Mouse (Mus musculus) gastrocnemius, adult 8-10 months (tissue): Measurements from ENCODE around the gene Lrrtm4. TPM values are rescaled to one million over a fixed set of nuclear protein-coding genes. Genes with fewer than 3 reads are reported as not detected.

Experiments
- DNase-seq, 2 experiments: peaks; one replicate each; pipeline ENCODE4 v3.0.0; 2022; ENCODE audit warnings: low spot score in 2 of 2
- total RNA-seq, 4 experiments: library from RNA; stranded (reverse); gene quantifications; 2 replicates each; pipeline ENCODE4 v1.2.4; 2022

Lrrtm4 gene
- total RNA-seq, 4 experiments from 2014 or later, result not detected

DNA sequence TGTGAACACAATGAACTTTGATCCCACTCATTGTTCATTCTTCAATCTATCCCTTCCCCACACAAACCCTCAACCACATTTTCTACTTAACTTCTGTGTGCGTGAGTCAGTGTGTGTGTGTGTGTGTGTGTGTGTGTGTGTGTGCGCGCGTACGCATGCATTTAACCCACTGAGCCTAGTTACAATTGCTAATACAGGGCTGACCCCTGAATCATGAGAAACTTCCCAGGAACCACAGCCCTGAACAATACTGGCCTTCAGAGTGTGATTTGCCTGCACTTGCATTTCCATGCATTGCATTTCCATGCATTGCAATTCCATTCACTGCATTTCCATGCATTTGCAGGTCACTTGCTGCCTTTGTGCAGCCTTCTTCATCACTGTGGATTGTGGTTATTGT is 701.8 kb downstream of the Lrrtm4 start:
- DNase-seq, result no peak

DNA sequence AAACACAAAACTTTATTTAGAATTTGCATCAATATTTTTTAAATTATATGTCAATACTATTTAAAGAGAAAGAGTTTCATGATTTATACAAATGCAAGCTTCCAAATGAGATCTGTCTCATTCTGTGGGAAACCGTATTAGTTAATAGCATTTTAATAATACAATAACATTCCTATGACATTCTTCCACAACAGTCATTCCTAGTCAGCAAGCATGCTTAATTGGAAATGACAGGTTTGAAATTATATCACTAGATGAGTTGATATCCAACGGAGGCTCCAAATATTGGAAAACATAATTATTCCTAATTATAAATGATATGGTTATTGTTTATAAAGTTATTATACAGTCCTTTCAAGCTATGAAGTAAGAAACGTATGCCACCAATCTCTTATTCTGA is 714.7 kb downstream of the Lrrtm4 start:
- no peak for DNase-seq

DNA sequence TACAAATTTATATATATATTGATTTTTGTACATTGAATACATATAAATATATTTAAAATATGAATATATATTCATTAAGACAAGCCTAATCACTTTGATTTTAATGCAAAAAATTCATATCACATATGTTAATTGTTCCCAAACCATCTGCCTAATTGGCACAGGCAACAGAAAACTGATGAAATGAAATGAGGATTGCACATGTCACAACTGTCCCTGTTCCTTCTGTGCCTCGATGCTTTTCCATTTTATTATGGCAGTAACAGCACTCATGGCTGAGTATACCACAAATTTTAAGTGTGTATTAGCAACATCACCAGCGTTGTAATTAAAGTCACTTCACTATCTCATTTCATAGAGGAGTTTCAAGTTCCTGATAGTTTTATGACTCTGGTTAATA is 732.1 kb downstream of the Lrrtm4 start:
- DNase-seq, result no peak

DNA sequence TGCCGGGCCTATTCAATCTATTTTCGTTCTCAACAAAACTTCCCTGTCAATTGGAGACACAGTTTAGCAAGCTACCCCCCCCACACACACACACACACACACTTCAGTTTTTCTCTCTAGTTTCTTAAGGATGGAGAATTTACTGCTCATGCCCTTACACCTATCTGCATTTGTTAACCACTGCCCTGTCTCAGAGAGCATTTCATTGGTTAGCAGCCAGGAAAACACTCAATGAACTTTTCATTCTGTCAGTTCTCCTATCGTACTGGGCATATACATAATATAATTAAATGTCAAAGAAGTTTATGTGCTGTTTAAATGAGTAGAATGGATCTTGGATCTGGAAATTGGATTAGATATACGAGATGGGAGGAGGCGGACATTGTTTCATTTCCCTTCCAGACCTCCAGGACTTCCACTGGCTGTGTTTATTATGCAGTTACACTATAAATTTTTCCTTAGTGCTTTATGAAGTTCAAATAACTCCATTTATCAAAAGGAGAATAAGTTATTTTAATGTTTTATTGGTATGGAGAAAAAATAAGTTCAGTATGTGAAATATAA is 742.0 kb downstream of the Lrrtm4 start:
- no peak for DNase-seq

DNA sequence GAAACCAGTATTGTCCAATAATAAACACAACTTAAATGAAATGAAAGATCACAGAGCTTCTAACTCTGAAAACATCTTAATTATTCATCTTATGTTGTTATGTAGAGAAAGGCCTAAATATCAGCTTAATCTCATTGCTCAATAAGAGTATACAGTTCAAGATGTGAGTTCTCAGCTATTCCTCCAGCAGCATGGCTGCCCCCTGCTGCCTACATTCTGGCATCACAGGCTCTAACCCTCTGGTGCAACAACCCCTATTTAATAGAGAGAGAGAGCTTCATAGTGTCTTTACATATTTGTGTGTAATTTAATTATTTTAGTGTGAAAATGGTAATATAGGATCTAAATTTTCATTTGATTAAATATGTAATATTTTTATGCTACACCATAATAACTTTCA is 767.6 kb downstream of the Lrrtm4 start:
- no peak for DNase-seq

DNA sequence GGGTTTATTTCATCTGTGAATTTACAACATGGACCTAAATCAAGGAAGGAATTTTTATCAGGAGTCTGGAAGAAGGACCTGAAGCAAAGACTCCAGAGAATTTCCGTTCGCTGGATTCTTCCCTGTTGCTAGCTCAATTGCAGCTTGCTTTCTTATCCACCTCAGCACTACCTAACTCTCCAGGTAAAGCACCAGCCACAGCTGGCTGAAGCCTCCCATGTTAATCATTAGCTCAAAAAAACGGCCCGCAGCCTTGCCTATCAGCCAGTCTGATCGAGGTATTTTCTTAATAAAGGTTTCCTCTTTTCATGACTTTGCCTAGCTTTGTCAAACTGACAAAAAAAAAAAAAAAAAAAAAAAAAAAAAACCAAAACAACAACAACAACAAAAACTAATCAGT is 805.1 kb downstream of the Lrrtm4 start:
- DNase-seq, result no peak

DNA sequence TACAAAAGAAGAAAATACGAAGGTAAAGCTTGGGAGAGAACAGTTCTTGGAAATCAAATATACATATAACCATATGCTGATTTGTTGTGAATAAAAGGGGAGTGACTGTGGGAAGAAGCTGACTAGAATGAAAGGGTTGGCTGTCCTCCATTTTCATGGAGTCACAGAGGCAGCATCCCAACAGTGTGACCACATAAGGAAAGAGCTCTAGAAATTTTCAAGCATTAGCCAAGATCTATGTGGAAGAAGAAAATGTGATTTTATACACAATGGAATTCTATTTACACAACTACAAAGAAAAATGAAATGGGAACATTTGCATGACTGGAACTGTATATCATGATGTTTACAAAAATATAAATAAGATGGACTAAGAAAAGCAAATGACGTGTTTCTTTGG is 821.1 kb downstream of the Lrrtm4 start:
- no peak for DNase-seq

DNA sequence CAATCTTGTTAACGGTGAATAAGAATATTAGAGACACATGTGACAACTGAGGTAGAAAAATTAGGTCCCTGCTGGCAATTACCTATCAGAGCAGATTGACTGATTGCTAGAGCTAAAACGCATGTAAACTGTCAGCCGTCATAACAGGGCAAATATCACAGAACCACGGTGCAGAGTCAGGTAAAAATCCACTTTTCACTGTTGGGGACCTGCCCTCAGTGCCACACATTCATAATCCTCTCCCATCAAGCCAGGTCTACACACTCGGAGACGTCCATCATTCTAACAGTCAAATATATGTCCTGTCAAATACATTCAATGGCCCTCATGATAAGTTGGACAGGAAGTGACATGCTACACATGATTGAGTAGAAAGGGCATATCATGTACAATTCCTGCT is 826.6 kb downstream of the Lrrtm4 start:
- no peak for DNase-seq

DNA sequence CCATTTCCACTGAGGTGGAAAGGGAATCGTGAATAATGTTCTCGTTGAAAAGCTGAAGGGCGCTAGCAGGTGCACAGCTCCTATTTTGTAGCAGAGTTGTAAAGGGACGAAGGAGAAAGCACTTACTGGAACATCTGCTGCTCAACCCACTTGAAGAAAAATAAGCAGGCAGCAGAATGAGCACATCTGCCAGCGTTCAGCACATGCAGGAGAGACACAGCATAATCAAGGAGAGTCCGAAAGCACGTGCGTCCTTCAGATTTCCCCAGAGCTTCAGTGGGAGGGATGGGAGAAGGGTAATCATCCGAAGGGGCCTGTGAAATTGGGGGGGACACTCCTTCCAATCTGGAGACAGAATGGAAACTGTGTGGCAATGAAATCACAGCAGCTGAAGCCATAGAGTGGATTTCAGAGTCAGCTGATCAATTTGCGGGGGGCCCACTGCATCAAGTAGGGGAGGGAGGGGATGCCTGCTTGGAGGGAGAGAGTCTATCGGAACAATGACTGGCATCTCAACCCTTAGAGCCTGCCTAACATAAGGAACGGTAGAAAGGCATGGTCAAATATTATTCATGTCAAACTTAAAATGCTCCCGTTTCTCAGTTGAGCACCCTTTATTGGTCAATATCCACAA is 838.4 kb downstream of the Lrrtm4 start:
- DNase-seq, result no peak

Other genes with a start within 250 kb of the Lrrtm4 start
- not detected for gene Gm20594, start 201.0 kb upstream of the Lrrtm4 start, total RNA-seq